In genomic region chr9:95242628-95243195, GRCm38 (mm10) we compare ENCODE assay signal across 12 mouse cellular contexts.
"Had no signal": no experiment of that assay in that cellular context is flagged by ENCODE, and none has a peak within 500 bp of the region (broad histone marks: within the 10 kb centered on the region; RNA-seq: fewer than 3 reads in every experiment).

No protein-coding gene starts in this region.

- DNase-seq: kidney, postnatal 14 days; lung, embryonic 14.5 days; lung, postnatal 10 days; lung, postnatal 4 days; midbrain, embryonic 14.5 days; thymus, adult 18-20 months; thymus, postnatal 14 days had no signal

- ATAC-seq: liver, embryonic 12.5 days had no signal

- H3K9ac ChIP-seq: limb, embryonic 15.5 days; liver, embryonic 12.5 days; lung, embryonic 14.5 days; neural tube, embryonic 15.5 days had no signal

- H3K9me3 ChIP-seq: limb, embryonic 15.5 days; liver, embryonic 12.5 days; midbrain, embryonic 10.5 days; neural tube, embryonic 15.5 days had no signal

- H3K4me1 ChIP-seq: limb, embryonic 15.5 days; liver, embryonic 12.5 days; midbrain, embryonic 10.5 days; neural tube, embryonic 15.5 days had no signal

- H3K27ac ChIP-seq: limb, embryonic 15.5 days; liver, embryonic 12.5 days; midbrain, embryonic 10.5 days; neural tube, embryonic 15.5 days had no signal

- H3K36me3 ChIP-seq: limb, embryonic 15.5 days; liver, embryonic 12.5 days; midbrain, embryonic 10.5 days; neural tube, embryonic 15.5 days had no signal

- H3K4me2 ChIP-seq: limb, embryonic 15.5 days; liver, embryonic 12.5 days; lung, embryonic 14.5 days; neural tube, embryonic 15.5 days had no signal

- H3K27me3 ChIP-seq: limb, embryonic 15.5 days; liver, embryonic 12.5 days; neural tube, embryonic 15.5 days had no signal

- H3K4me3 ChIP-seq: limb, embryonic 15.5 days; liver, embryonic 12.5 days; midbrain, embryonic 10.5 days; myocyte; neural tube, embryonic 15.5 days had no signal
